Mouse (Mus musculus): ENCODE results near the gene Acot6.

GRCm38 (mm10) chr12:84113676-84114075 lies 13.2 kb downstream of the Acot6 start:
- TF ChIP-seq CTCF (IDR thresholded peaks at IDR 0.05; ENCODE audit: borderline replicate concordance, insufficient read depth, low read depth, low read length) (no peak), POLR2A (IDR thresholded peaks at IDR 0.05; ENCODE audit: borderline replicate concordance, insufficient read depth, low read length) (no peak)

Measured in cerebellum, adult 2 months (tissue).